Mouse (Mus musculus) adrenal gland (tissue): ENCODE measurements around the gene Drd4.

Experiments used
- intact Hi-C: fragments of 180-260 bp; cut with DNase I; formaldehyde crosslinking; loops from one replicate; pipeline ENCODE4 v1.15.1; 2025

Gene Drd4

DNA sequence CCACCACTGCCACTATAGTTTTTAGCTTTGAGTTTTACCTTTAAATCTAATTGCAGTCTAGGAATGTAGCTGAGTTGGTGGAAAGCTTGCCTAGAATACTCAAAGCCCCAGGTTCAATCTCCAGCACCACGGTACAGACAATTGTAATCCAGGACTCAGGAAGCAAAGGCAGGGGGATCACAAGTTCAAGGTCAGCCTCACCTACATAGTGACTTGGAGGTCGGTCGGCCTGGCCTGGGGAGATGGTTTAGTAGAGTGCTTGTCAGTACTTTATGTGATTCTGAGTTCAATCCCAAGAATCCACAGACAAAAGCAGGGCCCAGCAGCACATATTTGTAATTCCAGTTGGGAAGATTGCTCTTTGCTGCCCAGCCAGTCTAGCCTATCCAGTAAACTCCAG, 3.8 kb upstream of the Drd4 start:
- intact Hi-C loops = no loop called here

DNA sequence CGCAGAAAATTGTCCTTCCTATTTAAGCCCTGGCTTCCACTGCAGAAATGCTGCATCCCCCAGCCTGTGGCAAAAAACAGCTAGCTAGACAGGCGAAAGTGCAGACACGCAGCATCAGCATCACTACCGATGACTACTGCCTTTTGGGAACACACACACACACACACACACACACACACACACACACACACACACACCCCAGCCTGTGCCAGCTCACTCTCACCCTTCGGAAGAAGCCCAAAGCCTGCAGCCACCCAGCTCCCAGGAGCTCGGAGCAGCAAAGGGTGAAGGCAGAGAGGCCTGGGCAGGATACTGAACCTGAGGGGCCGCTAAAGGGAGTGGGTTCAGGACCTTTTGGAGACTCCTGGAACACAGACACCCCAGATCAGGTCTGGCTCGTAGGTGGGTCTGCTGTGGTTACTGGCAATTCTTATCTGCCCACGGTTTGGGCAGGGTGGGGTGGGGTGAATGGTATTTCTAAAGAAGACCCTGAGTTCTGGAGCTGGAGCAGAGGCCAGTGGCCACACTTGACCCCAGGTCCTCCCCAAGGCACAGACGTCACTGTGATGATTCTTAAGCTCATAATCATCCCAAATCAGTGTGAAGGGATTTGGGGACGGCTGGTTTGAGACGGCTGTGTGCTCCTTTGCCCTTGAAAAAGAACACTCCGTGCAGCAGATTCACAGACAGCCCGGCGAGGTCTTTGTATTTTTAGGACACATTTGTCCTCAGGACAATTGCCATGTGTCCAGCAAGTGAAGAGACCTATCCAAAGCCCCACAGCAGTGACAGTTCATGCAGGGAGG, 980 bp downstream of the Drd4 start:
- intact Hi-C loops = no loop called here

DNA sequence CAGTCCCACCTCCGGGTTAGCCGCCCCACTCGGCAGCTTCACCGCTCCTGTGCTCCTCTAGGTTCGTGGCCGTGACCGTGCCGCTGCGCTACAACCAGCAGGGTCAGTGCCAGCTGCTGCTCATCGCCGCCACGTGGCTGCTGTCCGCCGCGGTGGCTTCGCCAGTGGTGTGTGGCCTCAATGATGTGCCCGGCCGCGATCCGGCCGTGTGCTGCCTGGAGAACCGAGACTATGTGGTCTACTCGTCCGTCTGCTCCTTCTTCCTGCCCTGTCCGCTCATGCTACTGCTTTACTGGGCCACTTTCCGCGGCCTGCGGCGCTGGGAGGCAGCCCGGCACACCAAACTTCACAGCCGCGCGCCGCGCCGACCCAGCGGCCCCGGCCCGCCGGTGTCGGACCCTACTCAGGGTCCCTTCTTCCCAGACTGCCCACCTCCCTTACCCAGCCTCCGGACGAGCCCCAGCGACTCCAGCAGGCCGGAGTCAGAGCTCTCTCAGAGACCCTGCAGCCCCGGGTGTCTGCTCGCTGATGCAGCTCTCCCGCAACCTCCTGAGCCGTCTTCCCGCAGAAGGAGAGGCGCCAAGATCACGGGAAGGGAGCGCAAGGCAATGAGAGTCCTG, 2.2 kb downstream of the Drd4 start:
- intact Hi-C loops = no loop called here

DNA sequence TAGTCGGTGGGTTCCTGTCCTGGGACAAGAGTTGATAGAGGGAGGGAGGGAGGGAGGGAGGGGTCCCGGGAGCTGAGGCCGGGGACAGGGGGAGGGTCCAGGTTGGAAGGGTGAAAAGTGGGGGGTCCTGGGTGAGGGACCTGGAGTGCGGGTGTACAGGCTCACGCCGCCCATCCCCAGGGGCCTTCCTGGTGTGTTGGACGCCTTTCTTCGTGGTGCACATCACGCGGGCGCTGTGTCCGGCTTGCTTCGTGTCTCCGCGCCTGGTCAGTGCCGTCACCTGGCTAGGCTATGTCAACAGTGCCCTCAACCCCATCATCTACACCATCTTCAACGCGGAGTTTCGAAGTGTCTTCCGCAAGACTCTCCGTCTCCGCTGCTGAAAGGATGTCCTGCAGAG, 2.7 kb downstream of the Drd4 start:
- intact Hi-C loops = no loop called here

DNA sequence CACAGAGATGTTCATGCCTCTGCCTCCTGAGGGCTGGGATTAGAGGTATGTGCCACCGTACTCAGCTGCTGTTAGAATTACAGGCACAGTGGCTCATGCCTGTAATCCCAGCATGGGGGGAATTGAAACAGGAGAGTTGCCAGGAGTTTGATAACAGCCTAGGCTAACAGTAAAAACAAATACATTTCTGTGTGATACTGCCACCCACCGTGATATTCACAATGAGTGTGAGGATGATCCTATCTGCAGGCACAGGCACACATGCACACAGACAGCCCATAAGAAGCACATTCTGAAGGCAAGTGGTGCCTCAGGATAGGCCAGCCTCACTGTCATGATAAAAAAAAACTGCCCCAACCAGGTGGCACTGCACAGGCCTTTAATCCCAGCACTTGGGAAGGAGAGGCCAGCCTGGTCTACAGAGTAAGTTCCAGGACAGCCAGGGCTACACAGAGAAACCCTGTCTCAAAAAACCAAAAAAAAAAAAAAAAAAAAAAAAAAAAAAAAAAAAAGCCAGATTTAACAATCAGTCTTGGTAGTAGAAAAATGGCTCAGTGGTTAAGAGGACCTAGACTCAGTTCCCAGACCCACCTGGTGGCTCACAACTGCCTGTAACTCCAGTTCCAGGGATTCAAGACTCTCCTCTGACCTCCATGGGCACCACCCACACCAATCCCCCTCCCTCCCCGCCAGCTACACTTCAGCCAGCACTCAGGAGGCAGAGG, 6.3 kb downstream of the Drd4 start:
- intact Hi-C loops = no loop called here

DNA sequence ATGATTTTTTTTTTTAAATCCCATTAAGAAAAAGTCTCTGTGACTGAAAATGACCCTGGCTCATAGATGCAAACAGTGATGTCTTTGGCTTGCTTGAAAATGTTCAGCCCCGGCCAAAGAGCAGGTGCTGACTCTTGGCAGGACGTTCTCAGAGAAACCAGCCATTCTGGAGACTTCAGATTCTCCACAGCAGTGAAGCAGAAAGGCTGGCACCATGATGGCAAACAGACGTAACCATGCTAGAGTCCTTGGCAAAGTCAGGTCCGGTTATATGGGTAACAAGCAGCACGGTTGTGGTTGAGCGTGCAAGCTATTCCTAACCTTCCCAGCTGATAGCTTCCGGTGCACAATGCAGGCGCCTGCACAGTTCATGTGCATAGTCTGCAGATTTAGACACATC, 7.4 kb downstream of the Drd4 start:
- intact Hi-C loops = no loop called here

DNA sequence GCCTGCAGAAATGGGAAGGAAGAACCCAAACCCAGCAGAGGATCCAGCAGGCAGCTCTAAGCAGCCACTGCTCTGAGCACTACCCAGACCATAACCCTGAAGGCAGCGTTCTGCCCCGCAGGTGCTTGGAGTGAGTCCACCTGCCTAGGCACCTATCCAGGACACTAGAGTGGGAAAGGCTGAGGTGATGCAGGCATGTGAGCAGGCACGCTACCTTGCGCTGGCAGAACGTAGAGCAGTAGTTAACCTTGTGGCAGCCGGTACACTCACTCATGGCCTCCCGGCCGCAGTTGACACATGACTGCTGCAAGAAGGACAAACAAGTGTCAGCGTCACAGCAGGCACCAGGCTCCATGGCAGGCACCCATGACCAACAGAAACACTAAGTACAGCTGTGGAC, 9.6 kb downstream of the Drd4 start:
- intact Hi-C loops = no loop called here

DNA sequence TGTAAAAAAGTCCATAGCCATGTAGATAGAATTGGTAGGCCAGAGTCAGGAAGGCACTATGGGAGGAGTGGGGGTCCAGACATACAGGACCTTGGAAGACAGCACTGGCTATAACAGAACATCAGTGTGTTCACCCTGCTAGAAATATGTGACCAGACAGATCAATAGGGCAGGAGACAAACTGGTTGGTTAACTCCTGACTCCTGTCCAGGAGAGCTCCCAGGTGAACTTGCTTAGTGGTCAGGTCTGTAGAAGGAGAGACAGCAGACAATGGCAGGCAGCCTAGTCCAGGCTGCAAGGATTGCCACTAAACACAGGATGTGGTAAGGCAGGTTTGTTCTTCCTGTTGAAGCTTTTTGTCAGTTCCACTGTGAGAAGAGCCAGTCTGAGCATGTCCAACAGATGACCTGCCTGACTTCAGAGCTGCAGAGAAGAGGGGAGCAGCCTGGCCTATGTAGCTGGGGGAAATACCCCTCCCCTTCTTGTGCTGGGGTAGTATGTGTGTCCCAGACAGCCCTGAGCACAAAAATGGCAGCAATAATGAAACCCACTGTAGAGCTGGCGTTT, 11.0 kb downstream of the Drd4 start:
- intact Hi-C loops = no loop called here

DNA sequence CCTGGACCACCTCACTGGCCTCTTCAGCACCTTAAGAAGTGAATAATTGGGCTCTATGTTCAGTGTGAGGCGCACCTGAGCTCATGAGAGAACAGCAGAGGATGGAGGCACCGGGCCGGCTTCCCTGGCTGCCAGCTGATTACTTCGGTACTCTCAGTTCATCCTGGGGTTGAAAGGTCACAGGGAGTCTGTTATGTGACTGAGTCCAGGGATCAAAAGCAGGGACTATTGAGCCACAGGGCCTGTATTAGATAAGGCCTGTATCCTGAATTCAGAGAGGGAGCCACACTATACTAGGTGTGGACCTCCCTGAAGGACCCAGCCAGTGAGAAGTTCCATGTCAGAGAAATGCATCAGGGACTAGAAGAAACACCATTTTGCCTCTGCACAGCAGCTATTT, 12.7 kb downstream of the Drd4 start:
- intact Hi-C loops = no loop called here

DNA sequence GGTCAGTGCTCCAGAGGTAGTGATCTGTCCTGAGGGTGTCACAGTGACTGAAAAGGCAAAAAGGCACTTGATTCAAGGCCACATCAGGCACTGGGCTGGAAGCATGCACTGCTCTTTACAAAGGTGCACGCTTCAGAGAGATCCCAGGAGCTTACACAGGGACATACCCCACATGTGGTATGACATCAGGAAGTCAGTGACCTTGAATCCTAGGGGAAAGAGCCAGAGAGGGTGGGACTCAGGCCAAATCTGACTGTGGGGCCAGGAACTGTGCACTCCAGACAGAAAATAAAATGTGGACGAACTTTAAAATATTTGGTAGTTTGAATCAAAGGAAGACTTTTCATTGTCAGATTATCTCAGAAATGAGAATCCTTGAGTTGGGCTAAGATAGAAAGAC, 22.6 kb downstream of the Drd4 start:
- intact Hi-C loops = no loop called here

DNA sequence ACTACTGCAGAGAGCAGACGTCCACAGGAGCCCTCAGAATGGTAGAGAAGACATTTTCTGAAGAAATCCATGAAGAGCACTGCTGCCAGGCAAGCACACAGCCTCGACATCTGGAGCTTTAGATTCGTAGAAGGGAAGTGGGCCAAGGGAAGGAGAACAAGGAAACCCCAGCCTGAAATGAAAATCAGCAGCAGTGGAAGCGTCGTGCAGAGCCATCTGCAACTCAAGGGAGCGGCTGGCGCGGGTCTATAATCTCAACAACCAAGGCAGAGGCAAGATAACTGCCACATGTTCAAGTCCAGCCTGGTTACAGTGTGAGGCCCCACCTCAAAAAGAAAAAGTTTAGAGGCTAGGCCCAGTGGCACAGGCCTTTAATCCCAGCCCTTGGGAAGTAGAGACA, 23.3 kb downstream of the Drd4 start:
- intact Hi-C loops = loop anchor here (5.0 kb wide), 1 partner anchor 38 kb away; the partner anchor contains the start of genes Cdhr5 and Sct

DNA sequence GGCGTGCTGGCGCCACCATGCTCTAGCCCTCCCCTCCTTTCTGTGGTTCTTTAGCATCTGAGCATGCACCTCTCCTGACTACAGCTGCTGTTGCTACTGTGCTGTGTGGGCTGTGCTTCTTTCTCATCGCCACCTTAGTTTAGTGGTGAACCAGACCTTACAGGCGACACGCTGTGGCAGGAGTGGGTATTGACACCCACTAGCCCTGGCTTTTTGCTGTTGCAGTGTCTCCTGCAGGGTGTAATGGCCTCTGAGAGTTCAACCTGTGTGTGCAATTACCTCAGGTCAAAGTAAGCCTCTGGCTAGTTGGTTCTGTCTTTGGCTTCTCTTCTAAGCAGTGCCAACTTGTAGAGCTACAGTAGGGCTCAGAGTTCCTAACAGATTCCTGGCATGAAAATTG, 24.2 kb downstream of the Drd4 start:
- intact Hi-C loops = loop anchor here (5.0 kb wide), 1 partner anchor 39 kb away; the partner anchor contains the start of genes Cdhr5 and Sct

DNA sequence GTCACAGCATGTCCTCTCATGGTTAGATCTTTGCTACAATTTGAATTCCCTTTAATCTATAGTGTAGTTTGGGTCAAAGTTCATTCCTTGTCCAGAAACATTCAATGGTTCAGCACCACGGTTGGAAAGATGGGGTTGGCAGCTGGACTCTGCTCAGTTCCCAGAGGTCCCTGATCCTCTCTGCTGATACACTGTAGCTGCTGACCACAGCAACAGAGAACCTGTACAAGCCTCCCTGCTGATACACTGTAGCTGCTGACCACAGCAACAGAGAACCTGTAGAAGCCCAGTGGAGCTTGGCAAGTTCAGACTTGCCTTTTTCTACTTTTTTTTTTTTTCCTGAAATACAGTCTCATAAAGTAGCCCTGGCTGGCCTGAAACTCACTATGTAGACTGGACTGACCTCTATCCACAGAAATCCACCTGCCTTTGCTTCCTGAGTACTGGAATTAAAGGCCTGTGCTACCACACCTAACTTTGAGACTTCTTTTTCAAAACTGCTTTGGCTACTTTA, 25.9 kb downstream of the Drd4 start:
- intact Hi-C loops = loop anchor here (5.0 kb wide), 1 partner anchor 40 kb away; the partner anchor contains the start of genes Cdhr5 and Sct

DNA sequence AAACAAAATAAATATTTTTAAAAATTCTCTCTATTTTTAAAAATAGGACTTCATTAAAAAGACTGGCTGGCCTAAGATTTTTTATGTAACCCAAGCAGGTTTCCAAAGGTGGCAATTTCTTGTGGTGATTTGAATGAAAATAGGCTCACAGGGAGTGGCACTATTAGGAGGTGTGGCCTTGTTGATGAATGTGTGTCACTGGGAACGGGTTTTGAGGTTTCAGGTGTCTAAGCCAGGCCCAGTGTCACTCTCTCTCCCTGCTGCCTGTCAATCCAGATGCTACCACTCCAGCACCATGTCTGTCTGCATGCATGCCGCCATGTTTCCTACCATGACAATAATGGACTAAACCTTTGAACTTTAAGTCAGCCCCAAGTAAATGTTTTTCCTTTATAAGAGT, 27.6 kb downstream of the Drd4 start:
- intact Hi-C loops = loop anchor here (5.0 kb wide), 1 partner anchor 42 kb away; the partner anchor contains the start of genes Cdhr5 and Sct

DNA sequence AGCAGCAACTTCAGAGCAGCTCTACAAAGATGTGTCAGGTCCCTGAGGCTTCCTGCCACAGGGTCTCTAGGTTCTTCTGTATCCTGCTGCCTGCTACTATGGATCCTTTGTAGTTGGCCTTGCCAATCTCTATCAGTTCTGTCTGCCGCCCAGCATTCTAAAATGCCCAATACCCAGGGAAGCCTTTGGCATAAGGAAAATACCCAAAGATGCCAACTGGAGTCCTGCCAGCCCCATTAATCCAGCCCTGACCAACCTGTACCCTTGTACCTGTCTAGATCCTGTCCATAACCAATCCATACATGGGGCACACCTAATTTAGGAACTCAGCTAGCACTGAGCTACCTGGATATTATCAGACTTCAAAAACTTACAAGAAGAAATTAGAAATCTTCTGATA, 32.9 kb downstream of the Drd4 start:
- intact Hi-C loops = no loop called here

DNA sequence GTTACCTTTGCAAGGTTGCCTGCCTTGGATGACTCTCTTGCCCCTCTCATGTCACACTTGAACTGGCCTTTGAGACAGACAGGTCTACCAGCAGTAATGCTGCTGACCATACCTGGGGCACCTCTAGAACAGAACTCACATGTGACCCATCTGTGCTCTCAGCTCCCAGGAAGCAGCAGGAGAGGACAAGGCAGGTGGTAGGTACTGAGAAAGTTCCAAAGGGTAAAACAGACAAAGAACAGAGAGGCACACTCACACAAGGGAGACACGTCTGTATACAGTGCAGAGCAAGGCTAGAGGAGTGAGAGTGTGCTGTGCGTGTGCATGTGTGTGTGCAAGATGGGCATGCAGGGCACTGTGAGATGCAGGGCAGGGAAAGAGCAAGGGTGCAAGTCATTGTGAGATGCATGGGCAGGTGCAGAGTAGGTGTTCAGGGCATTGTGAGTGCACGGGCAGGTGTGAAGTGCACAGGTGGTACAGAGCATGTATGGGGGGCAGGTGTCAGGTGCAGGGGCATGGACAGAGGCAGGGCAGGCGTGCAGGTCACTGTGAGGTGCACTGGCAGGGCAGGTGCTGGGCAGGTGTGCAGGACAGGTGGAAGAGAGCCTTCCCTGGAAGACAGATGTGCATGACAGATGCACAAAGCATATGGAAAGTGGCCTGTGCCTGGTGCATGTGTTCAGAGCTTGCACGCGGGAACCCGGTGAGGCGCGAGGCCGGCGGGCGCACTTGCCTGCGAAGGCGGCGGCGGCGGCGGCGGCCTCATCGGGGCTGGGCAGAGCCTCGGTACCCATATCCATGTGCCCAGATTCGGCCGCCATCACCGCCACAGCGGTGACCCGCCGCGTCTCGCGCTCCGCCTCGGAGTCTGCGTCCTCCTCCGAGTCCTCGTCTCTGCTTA, 35.0 kb downstream of the Drd4 start:
- intact Hi-C loops = no loop called here

DNA sequence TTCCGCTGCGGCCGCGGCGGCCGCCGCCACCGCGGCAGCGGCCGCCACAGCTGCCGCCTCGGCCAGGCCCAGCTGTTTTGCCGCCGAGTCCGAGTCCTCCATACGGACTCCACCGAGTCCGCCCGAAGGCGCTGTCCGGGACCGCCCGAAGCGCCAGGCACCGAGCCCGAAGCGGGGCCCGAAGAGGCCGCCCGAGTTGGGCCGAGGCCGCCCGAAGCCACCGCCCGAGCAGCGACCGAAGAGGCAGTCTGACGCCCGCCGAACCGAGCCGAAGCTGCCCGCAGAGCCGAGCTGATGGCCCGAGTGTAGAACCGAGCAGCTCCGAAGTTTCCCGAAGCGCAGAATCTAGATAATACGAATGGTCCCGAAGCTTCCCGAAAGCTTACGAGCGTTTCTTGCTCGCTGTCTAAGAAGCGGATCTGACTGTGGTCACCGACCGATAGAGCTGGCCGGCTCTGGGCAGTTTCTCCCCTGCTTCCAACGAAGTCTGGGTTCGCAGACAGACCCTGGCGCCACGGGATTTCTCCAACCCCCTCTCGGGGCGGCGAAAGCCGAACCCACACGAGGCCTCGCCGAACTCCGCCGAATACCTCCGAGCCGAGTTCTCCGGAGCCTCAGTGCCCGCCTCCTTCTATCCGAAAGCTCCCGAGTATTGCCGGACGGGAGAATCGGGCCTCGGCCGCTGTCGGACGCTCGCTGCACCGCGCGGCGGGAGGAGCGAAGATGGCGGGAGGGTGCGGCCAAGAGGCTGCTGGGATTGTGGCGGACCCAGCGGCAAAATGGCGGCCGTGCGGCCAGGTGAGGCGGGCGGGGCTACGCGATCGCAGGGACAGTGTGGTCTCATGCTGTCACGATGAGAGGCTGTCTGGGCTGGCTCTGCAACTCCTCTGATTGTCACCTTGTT, 35.9 kb downstream of the Drd4 start, which contains the start of the genes Deaf1 and Tmem80:
Gene Deaf1 (minus strand): TSS at position 222 of the 904 bp plus-strand sequence.
Gene Tmem80 (plus strand): TSS at position 271 of the 904 bp plus-strand sequence.
- intact Hi-C loops = no loop called here

DNA sequence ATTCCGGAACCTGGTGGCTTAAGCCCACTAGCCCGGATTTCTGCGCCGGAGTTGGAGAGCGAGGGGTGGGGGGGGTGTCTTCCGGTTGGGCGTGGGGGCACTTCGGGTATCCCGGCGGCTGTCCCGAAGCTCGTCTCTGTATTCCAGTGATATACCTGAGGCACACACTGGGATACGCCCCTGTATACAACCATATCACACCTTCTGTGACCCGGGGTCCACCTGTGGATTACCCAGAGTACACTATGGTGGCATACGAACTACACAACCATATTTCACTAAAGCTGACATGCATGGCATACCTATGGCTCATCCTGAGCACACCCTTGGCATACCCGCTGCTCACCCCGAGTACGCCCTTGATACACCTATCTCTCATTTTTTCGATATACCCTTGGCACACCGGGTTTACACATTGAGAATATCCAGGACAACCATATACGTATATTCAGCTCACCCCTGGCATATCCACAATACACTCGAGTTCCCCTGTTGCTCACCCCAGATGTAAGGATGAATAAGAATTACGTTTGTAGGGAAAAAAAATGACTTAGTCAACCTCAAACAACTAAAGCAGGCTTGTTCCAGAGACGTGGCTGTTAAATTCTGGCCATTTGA, 36.7 kb downstream of the Drd4 start:
- intact Hi-C loops = no loop called here

DNA sequence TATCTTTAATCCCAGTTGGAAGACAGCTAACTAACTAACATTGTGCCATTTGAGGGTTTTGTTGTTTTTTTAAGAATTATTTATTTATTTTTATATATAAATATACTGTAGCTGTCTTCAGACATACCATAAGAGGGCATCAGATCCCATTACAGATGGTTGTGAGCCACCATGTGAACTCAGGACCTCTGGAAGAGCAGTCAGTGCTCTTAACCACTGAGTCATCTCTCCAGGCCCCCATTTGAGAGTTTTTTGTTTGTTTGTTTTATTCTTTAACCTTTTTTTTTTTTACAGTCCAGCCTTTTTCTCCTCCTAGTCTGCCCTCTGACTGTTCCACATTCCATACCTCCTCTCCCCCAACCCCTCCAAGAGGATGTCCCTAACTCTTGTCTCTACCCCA, 38.9 kb downstream of the Drd4 start:
- intact Hi-C loops = no loop called here
